Mouse (Mus musculus): ENCODE measurements around the gene Acp5. TPM values are rescaled to one million over a fixed set of nuclear protein-coding genes. Genes with fewer than 3 reads are reported as not detected.

Acp5 gene
- 16.7 and 22.9 TPM in 2 replicates for polyA plus RNA-seq (2016; fragmentation: Nextera tagmentation; extraction: Ambion mirVana)

DNA sequence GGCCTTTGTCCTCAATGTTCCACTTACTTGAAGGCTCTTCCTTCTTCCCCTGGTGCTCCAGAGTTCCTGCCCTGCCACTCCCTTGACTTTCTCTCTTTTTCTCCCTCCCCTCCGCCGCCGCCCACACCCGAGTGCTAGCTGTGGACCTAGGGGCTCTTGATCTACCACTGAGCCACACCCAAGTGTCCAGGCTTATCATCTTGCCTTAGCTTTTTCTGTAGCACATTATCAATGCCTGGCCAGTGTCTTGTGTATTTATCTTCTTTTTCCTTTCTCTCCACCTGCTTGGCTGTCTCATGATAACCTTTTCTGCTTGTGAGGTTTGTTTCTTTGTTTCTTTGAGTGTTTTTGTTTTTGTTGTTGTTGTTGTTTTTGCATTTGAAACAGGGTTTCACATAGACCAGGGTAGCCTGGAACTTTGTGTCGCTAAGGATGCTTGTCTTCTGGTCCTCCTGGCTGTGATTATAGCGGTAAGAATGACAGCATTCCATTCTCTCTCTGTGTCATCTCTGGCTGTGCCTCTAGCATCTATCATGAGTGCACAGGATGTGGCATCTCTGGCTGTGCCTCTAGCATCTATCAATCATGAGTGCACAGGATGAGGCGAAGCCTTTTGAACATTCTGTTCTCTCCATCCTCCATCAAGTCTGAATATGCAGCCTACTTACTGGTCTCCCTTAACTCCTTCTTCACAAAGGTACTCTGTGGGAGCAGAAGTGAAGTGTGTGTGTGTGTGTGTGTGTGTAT lies at the start of gene Acp5:
Gene Acp5 (minus strand): TSS at position 68 of the 747 bp plus-strand sequence.
- Histone ChIP-seq H3K4me3 (no peak within 1 kb of the TSS; the same call in 1 of the 2 replicates), H3K9me3 (replicated peaks) (no peaks in the 10 kb centered on the region), H3K27me3 (ENCODE audit: low read depth, poor library complexity, severe bottlenecking) (peaks cover 47% of the 10 kb centered on the region), H3K27ac (0 out of 2 replicates have a peak within 1 kb of the TSS, but pooled peaks have one; percentile 19), H3K4me1 (peaks cover 29% of the 10 kb centered on the region), H3K36me3 (no peaks in the 10 kb centered on the region)
- 75% methylated on average over 7 of the region's 7 CpGs for WGBS
- DNase-seq (ENCODE audit: low spot score), result no peak

DNA sequence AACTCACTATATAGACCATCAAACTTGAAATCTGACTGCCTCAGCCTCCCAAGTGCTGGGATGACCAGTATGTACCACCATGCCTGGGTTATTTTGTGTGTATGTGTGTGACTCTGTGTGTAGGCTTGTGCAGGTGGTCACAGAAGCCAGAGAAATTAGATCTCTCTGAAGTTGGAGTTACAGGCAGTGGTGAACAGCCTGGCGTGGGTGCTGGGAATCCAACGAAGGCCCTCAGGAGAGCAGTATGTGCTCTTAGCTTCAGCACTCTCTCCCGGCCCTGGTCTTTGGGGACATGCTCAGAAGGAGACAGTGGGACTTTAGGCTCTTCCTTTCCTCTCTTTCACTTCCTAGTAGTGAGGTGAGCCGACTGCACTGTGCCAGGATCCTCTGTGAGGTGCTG lies 36.8 kb upstream of the Acp5 start:
- DNase-seq (ENCODE audit: low spot score), result no peak
- no peaks in the 10 kb centered on the region for H3K9me3 ChIP-seq (replicated peaks)
- H3K4me1 ChIP-seq, result no peaks in the 10 kb centered on the region
- no peaks in the 10 kb centered on the region for H3K36me3 ChIP-seq
- no peak overlapping the region for H3K4me3 ChIP-seq
- H3K27me3 ChIP-seq (ENCODE audit: low read depth, poor library complexity, severe bottlenecking), result no peaks in the 10 kb centered on the region
- WGBS, result 81% methylated on average over 4 of the region's 4 CpGs
- no peak overlapping the region for H3K27ac ChIP-seq

DNA sequence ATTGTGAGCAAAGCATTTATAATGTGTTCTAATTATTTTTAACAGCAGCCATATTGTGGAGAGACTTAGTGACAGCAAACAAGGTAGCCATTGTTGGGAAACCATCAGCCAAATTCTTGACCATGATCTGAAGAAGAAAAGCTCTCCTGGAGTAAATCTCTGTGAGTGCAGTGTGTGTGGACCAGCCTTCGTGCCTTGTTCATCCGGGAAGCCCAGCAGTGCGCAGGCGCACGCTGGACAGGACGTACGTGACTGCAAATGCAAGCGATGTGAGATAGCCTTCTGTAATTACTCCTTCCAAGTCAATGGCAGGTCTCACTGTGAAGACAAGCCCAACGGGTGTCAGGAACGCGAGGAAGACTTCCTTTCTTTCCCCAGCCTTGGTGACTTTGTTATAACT lies 33.8 kb upstream of the Acp5 start:
- WGBS, result 96% methylated on average over 11 of the region's 11 CpGs
- no peaks in the 10 kb centered on the region for H3K27me3 ChIP-seq (ENCODE audit: low read depth, poor library complexity, severe bottlenecking)
- peaks cover 5% of the 10 kb centered on the region; the same call in 1 of the 2 replicates for H3K4me1 ChIP-seq
- H3K27ac ChIP-seq, result no peak overlapping the region
- DNase-seq (ENCODE audit: low spot score), result no peak
- H3K4me3 ChIP-seq, result no peak overlapping the region
- H3K36me3 ChIP-seq, result no peaks in the 10 kb centered on the region
- H3K9me3 ChIP-seq (replicated peaks), result no peaks in the 10 kb centered on the region

DNA sequence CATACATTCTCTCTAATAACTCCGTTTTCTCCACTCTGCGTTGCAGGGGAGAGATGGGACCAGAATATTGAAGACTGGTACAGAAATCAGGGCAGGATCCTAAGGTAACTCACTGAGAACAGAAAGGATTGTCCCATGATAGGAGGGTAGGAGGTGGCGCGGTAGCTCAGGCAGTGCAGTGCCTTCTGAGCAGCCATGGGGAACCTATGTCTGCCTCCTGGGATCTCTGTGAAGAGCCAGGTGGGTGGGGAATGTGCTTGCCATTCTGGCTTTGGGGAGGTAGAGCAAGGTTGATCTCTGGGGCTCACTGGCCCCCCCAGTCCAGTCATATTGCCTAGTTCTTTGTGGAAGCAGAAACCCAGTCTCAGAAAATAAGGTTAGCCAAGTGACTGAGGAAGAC lies 32.2 kb upstream of the Acp5 start:
- DNase-seq (ENCODE audit: low spot score), result no peak
- Histone ChIP-seq H3K4me1 (peaks cover 5% of the 10 kb centered on the region; the same call in 1 of the 2 replicates), H3K4me3 (no peak overlapping the region), H3K27me3 (ENCODE audit: low read depth, poor library complexity, severe bottlenecking) (peaks cover 10% of the 10 kb centered on the region), H3K27ac (no peak overlapping the region), H3K9me3 (replicated peaks) (no peaks in the 10 kb centered on the region), H3K36me3 (no peaks in the 10 kb centered on the region)
- 96% methylated on average over 4 of the region's 4 CpGs for WGBS

DNA sequence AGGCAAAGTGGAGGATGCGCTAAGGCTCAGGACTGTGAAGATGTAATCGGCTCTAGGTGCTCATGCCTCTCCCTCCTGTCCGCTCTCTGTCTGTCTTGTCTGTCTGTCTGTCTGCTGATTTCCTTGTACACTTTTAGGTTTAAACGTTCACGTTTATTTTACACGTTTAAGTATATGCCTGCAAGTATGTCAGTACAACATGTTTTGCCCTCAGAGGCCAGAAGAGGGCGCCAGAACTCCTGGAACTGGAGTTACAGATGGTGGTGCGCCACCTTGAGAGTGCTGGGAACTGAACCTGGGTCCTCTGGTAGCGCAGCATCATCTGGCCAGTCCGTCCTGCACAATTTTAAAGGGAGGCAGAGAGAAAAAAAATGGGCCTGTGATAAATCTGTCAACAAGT lies 31.2 kb upstream of the Acp5 start:
- Histone ChIP-seq H3K4me3 (no peak overlapping the region), H3K27me3 (ENCODE audit: low read depth, poor library complexity, severe bottlenecking) (peaks cover 15% of the 10 kb centered on the region), H3K9me3 (replicated peaks) (no peaks in the 10 kb centered on the region), H3K4me1 (peaks cover 5% of the 10 kb centered on the region; the same call in 1 of the 2 replicates), H3K36me3 (no peaks in the 10 kb centered on the region), H3K27ac (no peak overlapping the region)
- no peak for DNase-seq (ENCODE audit: low spot score)
- 87% methylated on average over 10 of the region's 10 CpGs for WGBS

DNA sequence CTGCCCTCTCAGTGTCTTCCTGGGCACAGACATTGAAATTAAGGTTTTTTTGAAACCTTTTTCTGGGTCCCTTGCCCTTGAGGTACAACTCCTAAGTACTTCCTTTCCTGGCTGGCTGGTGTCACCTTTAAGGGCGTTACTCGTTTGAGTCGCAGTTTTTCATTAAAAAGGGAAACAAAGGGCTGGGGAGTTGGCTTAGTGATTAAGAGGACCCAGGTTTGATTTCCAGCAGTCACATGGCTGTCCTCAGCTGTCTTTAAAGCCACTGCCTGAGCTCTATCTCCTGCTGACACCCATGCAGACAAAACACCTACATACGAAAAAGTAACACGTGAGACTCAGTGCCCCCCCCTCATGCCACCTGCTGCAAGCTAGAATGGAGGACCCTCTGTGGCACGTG lies 30.5 kb upstream of the Acp5 start:
- peaks cover 5% of the 10 kb centered on the region; the same call in 1 of the 2 replicates for H3K4me1 ChIP-seq
- H3K27ac ChIP-seq, result no peak overlapping the region
- H3K9me3 ChIP-seq (replicated peaks), result no peaks in the 10 kb centered on the region
- WGBS, result 55% methylated on average over 6 of the region's 6 CpGs
- no peak overlapping the region for H3K4me3 ChIP-seq
- no peaks in the 10 kb centered on the region for H3K36me3 ChIP-seq
- peaks cover 15% of the 10 kb centered on the region for H3K27me3 ChIP-seq (ENCODE audit: low read depth, poor library complexity, severe bottlenecking)
- no peak for DNase-seq (ENCODE audit: low spot score)

DNA sequence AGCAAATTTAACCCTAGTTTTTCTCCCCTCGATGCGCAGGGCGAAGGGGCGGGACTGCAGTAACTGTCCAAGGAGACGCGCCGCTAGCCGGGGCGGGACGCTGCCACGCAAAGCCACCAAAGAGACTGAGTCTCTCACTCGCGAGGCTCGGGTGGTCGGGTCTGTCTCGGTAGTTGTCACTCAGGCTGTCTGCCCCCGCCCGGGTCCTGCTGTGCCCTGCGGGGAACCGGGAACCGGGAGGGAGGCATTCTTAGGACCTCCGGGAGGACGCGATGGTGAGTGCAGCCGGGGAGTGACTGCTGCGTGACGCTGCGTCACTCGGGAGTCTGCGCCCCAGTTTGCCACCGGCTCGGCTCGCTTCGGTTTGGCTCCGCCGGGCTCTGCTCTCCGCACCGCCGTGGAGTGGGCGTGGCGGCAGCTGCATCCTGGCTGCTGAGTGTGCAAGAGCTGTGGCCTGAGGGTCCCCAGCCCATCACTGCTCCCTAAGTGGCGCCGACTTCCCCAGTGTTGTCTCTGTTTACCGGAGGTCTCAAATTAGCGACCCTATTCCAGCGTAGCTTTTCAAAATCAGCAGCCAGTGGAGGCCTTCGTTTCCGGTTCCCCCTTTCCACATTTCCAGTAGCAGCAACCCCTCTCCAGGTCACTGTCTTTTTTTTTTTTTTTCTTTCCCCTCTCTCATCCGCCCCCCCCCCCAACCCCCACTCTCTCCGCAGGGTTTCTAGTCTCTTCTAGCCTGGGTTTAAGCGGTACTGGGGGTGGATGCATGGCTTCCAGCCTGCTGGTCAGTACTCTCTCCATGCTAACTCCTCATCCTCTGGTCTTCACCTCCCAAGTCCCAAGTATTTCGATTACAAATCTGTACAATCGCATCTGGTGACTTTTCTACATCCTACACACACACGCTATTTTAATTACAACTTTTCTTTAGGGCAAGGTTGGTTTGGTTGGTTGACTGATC lies 29.5 kb upstream of the Acp5 start:
- 3% methylated on average over 54 of the region's 54 CpGs for WGBS
- Histone ChIP-seq H3K27me3 (ENCODE audit: low read depth, poor library complexity, severe bottlenecking) (peaks cover 15% of the 10 kb centered on the region), H3K9me3 (replicated peaks) (no peaks in the 10 kb centered on the region), H3K4me1 (peaks cover 5% of the 10 kb centered on the region; the same call in 1 of the 2 replicates), H3K36me3 (no peaks in the 10 kb centered on the region), H3K4me3 (peak overlapping the region; percentile 65), H3K27ac (peak overlapping the region; percentile 73)
- peak; percentile 74 for DNase-seq (ENCODE audit: low spot score)

DNA sequence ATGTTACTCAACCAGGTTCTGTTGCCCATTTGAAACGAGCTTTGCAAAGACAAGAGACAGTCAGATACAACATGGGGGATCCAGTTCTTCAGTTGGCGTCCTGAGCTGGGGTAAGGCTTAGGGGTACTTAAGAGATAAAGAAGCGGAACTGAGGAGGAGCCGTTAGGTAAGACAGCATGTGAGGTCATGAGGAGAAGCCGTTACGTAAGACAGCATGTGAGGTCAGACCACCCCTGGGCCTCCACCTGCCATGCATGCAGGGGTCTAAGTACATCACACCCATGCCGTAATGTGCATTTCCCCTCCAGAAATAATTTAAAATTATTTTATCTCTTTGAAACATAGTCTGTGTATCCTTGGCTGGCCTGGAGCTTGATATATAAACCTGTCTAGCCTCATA lies 27.4 kb upstream of the Acp5 start:
- H3K36me3 ChIP-seq, result peaks cover 8% of the 10 kb centered on the region
- 85% methylated on average over 7 of the region's 7 CpGs for WGBS
- peaks cover 25% of the 10 kb centered on the region for H3K27me3 ChIP-seq (ENCODE audit: low read depth, poor library complexity, severe bottlenecking)
- H3K9me3 ChIP-seq (replicated peaks), result no peaks in the 10 kb centered on the region
- H3K4me3 ChIP-seq, result no peak overlapping the region
- no peak overlapping the region for H3K27ac ChIP-seq
- no peak for DNase-seq (ENCODE audit: low spot score)
- H3K4me1 ChIP-seq, result peaks cover 6% of the 10 kb centered on the region; the same call in 1 of the 2 replicates

DNA sequence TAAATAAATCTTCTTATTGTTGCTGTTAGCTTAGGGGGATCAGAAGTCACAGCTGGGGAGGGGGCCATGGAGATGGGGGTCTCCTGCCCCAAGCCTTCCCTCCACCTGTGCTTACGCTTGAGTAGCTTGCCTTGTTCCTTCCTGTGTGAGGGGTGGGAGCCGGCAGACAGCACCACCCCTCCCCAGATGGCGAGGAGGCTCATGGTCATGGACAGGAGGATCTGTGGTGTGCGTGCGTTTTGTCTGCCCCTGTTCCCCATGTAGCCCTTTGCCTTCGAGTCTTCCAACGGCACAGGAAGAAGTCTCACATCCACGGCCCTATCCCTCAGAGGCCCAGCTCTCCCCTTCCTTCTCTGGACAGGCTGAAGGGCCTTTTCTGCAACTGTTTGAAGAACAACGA lies 26.8 kb upstream of the Acp5 start:
- 80% methylated on average over 9 of the region's 9 CpGs for WGBS
- H3K9me3 ChIP-seq (replicated peaks), result no peaks in the 10 kb centered on the region
- H3K27me3 ChIP-seq (ENCODE audit: low read depth, poor library complexity, severe bottlenecking), result peaks cover 31% of the 10 kb centered on the region
- H3K4me3 ChIP-seq, result no peak overlapping the region
- peaks cover 10% of the 10 kb centered on the region for H3K36me3 ChIP-seq
- no peak overlapping the region for H3K27ac ChIP-seq
- DNase-seq (ENCODE audit: low spot score), result no peak
- peaks cover 12% of the 10 kb centered on the region; the same call in 1 of the 2 replicates for H3K4me1 ChIP-seq

DNA sequence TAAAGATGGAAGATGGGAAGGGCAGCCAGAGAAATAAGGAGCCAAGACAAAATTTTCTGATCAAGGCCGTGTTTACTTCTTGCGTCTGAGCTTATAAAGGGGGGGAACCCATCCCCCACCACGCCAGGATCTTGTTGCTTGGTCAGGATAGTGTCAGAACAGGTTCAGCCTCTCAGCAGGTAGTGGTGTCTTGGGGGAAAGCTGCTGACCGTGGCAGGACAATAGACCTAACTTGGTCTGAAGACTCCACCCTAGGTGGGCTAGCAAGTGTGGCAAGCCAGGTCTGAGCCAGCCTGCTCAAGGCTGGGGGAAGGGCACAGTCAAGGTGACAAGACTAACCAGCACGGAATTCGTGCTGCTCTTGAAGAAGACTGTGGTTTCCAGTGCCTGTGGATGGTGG lies 25.8 kb upstream of the Acp5 start:
- 44% methylated on average over 6 of the region's 6 CpGs for WGBS
- Histone ChIP-seq H3K27ac (no peak overlapping the region), H3K9me3 (replicated peaks) (no peaks in the 10 kb centered on the region), H3K4me1 (peaks cover 15% of the 10 kb centered on the region), H3K36me3 (peaks cover 10% of the 10 kb centered on the region), H3K27me3 (ENCODE audit: low read depth, poor library complexity, severe bottlenecking) (peaks cover 31% of the 10 kb centered on the region), H3K4me3 (no peak overlapping the region)
- DNase-seq (ENCODE audit: low spot score), result no peak

DNA sequence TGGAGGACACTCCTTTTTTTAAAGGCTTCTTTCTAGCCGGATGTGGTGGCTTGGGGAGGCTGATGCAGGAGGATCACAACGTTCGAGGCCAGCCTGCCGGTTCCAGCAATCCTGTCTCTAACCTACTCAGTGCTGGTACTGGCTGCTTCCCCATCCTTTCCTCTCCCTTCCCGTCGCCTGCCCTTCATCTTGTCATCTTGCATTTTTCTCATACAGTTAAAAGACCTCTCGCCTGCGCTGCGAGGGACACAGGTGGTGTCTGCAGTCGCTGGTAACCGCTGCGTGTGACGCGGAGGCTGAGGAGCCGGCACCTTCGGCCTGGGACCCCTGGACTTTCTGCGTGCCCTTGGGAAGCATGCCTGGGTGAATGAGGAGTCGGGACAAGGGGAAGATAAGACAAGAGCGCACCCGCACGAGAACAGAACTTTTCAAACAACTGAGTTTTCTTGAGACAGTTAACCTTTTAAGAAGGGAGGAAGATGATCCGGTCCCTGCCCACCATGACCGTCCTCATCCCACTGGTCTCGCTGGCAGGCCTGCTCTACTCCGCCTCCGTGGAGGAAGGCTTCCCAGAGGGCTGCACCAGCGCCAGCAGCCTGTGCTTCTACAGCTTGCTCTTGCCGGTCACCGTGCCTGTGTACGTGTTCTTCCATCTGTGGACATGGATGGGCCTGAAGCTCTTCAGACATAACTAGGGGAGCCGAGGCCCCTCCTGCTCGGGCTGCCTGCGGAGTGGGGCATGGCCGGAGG lies 22.2 kb upstream of the Acp5 start:
- H3K4me3 ChIP-seq, result peak overlapping the region; percentile 69
- no peaks in the 10 kb centered on the region for H3K9me3 ChIP-seq (replicated peaks)
- peaks cover 10% of the 10 kb centered on the region for H3K36me3 ChIP-seq
- 64% methylated on average over 34 of the region's 34 CpGs for WGBS
- H3K27me3 ChIP-seq (ENCODE audit: low read depth, poor library complexity, severe bottlenecking), result peaks cover 21% of the 10 kb centered on the region
- H3K4me1 ChIP-seq, result peaks cover 18% of the 10 kb centered on the region
- H3K27ac ChIP-seq, result peak overlapping the region; percentile 90; the same call in 1 of the 2 replicates
- DNase-seq (ENCODE audit: low spot score), result no peak

DNA sequence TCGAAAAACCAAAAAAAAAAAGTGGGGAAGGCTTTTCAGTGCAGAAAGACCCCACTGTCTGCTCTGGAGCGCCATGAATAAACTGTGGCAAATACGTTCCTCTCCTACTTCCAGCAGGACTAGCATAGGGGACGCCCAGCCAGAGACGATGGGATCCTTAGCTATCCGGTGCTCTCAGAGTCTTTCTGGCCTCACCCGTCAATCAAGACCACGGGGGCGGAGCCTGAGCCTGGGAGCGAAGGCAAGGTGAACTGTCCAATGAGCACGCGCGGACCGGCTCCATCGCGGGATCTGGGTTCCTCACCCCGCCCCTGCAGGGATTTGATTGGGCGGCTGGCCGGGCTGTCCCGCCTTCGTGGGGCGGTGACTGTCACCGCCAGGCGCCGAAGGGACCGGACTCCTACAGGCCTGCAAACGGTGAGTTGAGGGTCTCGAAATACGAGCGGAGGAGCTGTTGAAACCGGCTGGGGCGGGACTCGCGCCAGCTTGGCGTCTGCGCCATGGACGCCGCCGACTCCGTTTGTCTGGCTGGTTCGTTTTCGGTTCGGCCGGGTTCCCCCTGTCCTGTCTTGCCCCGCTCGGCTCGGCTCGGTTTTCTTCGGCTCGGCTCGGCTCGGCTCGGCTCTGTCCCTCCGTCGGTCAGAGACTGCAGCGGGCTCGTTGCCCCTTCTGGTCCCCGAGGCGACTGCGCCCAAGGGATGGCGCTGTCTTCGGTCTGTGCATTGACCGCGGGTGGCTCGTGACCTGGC lies 21.2 kb upstream of the Acp5 start, which contains the start of gene Pigyl:
Gene Pigyl (plus strand): TSS at position 350 of the 749 bp plus-strand sequence.
- H3K27ac ChIP-seq, result peak within 1 kb of the TSS; percentile 90
- peaks cover 10% of the 10 kb centered on the region for H3K36me3 ChIP-seq
- peak within 1 kb of the TSS; percentile 69 for H3K4me3 ChIP-seq
- peaks cover 16% of the 10 kb centered on the region for H3K27me3 ChIP-seq (ENCODE audit: low read depth, poor library complexity, severe bottlenecking)
- DNase-seq (ENCODE audit: low spot score), result peak; percentile 98
- under 1% methylated on average over 65 of the region's 65 CpGs for WGBS
- H3K9me3 ChIP-seq (replicated peaks), result no peaks in the 10 kb centered on the region
- peaks cover 18% of the 10 kb centered on the region for H3K4me1 ChIP-seq

Data from limb, embryonic 10.5 days (tissue).